Mouse (Mus musculus) heart, embryonic 14.5 days (tissue): Measurements from ENCODE around the gene A830018L16Rik. TPM values are rescaled to one million over a fixed set of nuclear protein-coding genes. Genes with fewer than 3 reads are reported as not detected.

ENCODE experiments used
- ATAC-seq: fragments of 200-750 bp; cut with Nextera tagmentation; 2 replicates; pipeline ENCODE4 v1.8.0; 2017; ENCODE audit warnings: low read depth, moderate TSS enrichment; ENCODE audit not compliant: insufficient number of reproducible peaks, insufficient read depth, low FRiP score
- H3K27ac ChIP-seq, 2 experiments: fragments of 200-500 bp in 1 of 2; fragments of 300-500 bp in 1 of 2; sonication (generic) in 1 of 2; replicated peaks in 1 of 2; 2 replicates each; pipeline ENCODE4 v1.5.1; 2012 to 2014; ENCODE audit warnings: low read depth in 2 of 2, low read length in 2 of 2, control low read depth in 1 of 2, mild to moderate bottlenecking in 1 of 2, mixed read lengths in 1 of 2; ENCODE audit not compliant: control insufficient read depth in 1 of 2, insufficient read depth in 1 of 2
- H3K27me3 ChIP-seq: fragments of 300-500 bp; sonication (generic); 2 replicates; pipeline ENCODE4 v1.6.1; 2014; ENCODE audit warnings: mild to moderate bottlenecking, low read length, control low read depth; ENCODE audit not compliant: control insufficient read depth, insufficient read depth
- H3K36me3 ChIP-seq: fragments of 300-500 bp; sonication (generic); 2 replicates; pipeline ENCODE4 v1.6.1; 2014; ENCODE audit warnings: mild to moderate bottlenecking, control low read depth, low read length, mixed read lengths; ENCODE audit not compliant: control insufficient read depth, insufficient read depth
- H3K4me1 ChIP-seq, 2 experiments: fragments of 200-500 bp in 1 of 2; fragments of 300-500 bp in 1 of 2; sonication (generic) in 1 of 2; 2 replicates each; pipeline ENCODE4 v1.6.1; 2012 to 2014; ENCODE audit warnings: low read length in 2 of 2, control low read depth in 1 of 2, mixed read lengths in 1 of 2; ENCODE audit not compliant: control insufficient read depth in 2 of 2, insufficient read depth in 2 of 2
- H3K4me2 ChIP-seq: fragments of 300-500 bp; sonication (generic); 2 replicates; pipeline ENCODE4 v1.6.1; 2014; ENCODE audit warnings: mild to moderate bottlenecking, low read length
- H3K4me3 ChIP-seq, 2 experiments: fragments of 200-500 bp in 1 of 2; fragments of 300-500 bp in 1 of 2; sonication (generic) in 1 of 2; 2 replicates each; pipeline ENCODE4 v1.5.1; 2012 to 2014; ENCODE audit warnings: low read length in 2 of 2, mild to moderate bottlenecking in 2 of 2, control low read depth in 1 of 2, low read depth in 1 of 2, moderate library complexity in 1 of 2; ENCODE audit not compliant: control insufficient read depth in 1 of 2, insufficient read depth in 1 of 2
- H3K9ac ChIP-seq: fragments of 300-500 bp; sonication (generic); 2 replicates; pipeline ENCODE4 v1.6.1; 2014; ENCODE audit warnings: mild to moderate bottlenecking, low read length
- H3K9me3 ChIP-seq: fragments of 300-500 bp; sonication (generic); 2 replicates; pipeline ENCODE4 v1.6.1; 2016; ENCODE audit warnings: low read length, control low read depth; ENCODE audit not compliant: control insufficient read depth
- WGBS: fragments of 180-500 bp; shearing (Covaris S2); extraction: QIAGEN DNeasy Blood & Tissue Kit; methylation state at CpG from one replicate; pipeline ENCODE4 v1.1.7; 2014; 5-methylcytosine and 5-hydroxymethylcytosine counted together
- polyA plus RNA-seq: library from polyadenylated mRNA; unstranded; fragments of >200 nt; fragmentation: Nextera tagmentation; extraction: Ambion mirVana; gene quantifications from 2 replicates; pipeline ENCODE4 v1.2.1, GENCODE M21; 2014

Gene A830018L16Rik
- polyA plus RNA-seq, 1 experiment from 2014 or later = 0.63 TPM

DNA sequence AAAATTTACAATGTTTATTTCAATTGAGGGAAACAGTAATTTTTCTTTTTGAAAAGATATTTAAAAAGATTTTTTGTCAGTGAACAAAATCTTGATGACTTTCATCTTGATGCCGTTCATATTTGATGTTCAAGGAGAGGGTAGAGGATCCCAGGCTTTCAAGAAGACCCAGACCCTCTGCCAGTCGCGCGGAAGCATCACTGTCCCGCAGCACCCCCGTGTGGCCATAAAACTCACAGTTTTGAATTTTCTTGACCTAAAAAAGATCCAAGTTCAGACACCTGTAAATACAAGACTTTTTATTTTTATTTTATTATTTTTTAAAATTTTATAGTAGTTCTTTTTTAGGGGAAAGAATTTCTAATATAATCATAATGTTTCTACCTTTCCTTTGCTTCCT lies 151.4 kb downstream of the A830018L16Rik start:
- no peak overlapping the region for H3K4me3 ChIP-seq
- no peaks in the 10 kb centered on the region for H3K9me3 ChIP-seq
- H3K27me3 ChIP-seq = no peaks in the 10 kb centered on the region
- 9% methylated on average over 6 of the region's 6 CpGs for WGBS
- no peak overlapping the region for H3K9ac ChIP-seq
- H3K36me3 ChIP-seq = no peaks in the 10 kb centered on the region
- no peak overlapping the region for H3K4me2 ChIP-seq
- no peaks in the 10 kb centered on the region for H3K4me1 ChIP-seq
- no peak overlapping the region for H3K27ac ChIP-seq
- no peak for ATAC-seq

DNA sequence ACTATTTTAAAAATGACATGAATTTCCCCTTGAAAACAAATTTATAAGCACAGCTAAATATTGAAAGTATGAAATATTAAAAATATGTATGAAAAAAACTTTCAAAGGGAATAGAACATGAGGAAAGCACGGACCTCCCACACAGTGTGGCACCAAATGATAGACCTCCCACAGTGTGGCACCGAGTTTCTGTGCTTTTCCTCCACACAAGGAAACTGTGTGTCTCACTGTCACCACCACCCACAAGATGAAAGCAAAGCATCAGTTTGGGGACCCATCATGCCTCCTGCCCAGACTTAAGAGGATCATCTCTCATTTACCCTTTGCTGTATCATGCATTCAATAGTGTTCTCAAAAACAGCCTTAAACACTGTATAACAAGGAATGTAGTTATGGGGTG lies 152.8 kb downstream of the A830018L16Rik start:
- 66% methylated on average over 2 of the region's 2 CpGs for WGBS
- ATAC-seq = no peak

DNA sequence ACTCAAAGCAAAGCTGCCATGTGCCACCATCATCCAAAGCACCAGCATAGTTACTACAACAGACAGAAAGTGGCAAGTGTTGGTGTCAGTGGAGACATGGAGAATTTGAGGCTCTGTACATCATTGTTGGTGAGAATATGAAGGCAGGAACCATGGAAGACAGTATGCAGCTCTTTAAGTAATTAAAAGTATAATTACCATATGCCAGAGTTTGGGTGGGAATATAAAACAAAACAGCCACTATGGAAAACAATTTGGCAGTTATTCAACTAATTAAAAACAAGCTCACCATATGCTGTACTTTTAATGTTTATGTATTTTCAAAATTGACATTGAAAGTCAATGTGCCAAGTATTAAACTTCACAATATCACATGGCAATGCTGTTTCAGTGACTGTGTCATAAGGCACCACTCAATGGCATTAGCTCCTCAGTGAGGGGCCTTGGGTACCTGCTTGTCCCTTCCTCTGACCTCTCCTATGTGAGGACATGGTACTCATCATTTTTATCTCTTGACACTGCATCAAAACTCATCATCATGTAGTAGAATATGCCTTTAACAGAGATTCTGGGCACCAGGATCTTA lies 153.5 kb downstream of the A830018L16Rik start:
- Histone ChIP-seq H3K9me3 (no peaks in the 10 kb centered on the region), H3K27ac (no peak overlapping the region), H3K36me3 (no peaks in the 10 kb centered on the region), H3K4me1 (no peaks in the 10 kb centered on the region), H3K4me2 (no peak overlapping the region), H3K9ac (no peak overlapping the region), H3K27me3 (no peaks in the 10 kb centered on the region), H3K4me3 (no peak overlapping the region)
- ATAC-seq = no peak

More for the DNA sequence above, 152.8 kb downstream of the A830018L16Rik start:
- Histone ChIP-seq H3K9me3 (no peaks in the 10 kb centered on the region), H3K4me3 (no peak overlapping the region), H3K27me3 (no peaks in the 10 kb centered on the region), H3K4me2 (no peak overlapping the region), H3K36me3 (no peaks in the 10 kb centered on the region), H3K4me1 (no peaks in the 10 kb centered on the region), H3K9ac (no peak overlapping the region), H3K27ac (no peak overlapping the region)

DNA sequence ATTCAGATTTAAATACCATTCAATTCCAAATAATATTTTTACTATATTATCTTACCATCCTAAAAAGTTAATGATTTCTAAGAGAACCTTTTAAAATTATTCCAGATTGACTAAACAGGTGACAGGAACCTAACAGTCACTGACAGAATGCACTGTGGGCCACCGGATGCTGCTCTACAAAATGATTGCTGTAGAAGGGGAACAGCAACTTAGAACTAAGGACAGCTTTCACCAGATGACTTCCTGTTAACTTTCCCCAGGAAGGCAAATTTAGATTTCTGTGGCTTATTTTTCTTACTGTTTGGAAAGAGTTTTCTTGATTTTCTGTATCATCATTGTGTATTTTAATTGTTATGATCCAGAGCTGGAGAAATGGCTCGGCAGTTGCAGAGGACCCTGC lies 156.4 kb downstream of the A830018L16Rik start:
- no peak for ATAC-seq

DNA sequence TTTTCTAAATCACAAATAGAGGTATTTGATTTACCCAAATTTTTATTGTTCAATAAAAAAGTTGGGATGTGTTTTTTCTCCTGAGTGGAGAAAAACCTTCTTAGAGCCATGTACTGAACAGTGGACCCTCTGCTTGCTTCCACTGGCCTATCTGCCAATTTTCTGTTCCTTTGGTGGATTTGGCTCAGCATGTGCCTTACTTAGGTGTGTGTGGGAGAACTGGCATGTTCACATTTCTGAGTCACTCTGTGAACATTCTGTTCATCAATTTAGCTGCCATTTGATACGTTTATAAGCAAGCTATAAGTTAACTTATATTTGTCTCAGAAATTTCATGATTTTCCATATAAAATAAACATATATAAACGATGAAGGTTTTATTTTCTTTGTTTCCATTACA lies 159.6 kb downstream of the A830018L16Rik start:
- no peak overlapping the region for H3K4me2 ChIP-seq
- H3K36me3 ChIP-seq = no peaks in the 10 kb centered on the region
- whole genome bisulfite sequencing = 59% methylated on average over 2 of the region's 2 CpGs
- H3K4me3 ChIP-seq = no peak overlapping the region
- no peaks in the 10 kb centered on the region for H3K4me1 ChIP-seq
- H3K27ac ChIP-seq = no peak overlapping the region
- no peak for ATAC-seq
- H3K9ac ChIP-seq = no peak overlapping the region
- no peaks in the 10 kb centered on the region for H3K9me3 ChIP-seq
- H3K27me3 ChIP-seq = no peaks in the 10 kb centered on the region

More for the DNA sequence above, 156.4 kb downstream of the A830018L16Rik start:
- no peak overlapping the region for H3K4me3 ChIP-seq
- H3K9ac ChIP-seq = no peak overlapping the region
- 76% methylated on average over 2 of the region's 2 CpGs for WGBS
- H3K4me2 ChIP-seq = no peak overlapping the region
- no peaks in the 10 kb centered on the region for H3K27me3 ChIP-seq
- no peaks in the 10 kb centered on the region for H3K9me3 ChIP-seq
- H3K4me1 ChIP-seq = no peaks in the 10 kb centered on the region
- H3K36me3 ChIP-seq = no peaks in the 10 kb centered on the region
- no peak overlapping the region for H3K27ac ChIP-seq

DNA sequence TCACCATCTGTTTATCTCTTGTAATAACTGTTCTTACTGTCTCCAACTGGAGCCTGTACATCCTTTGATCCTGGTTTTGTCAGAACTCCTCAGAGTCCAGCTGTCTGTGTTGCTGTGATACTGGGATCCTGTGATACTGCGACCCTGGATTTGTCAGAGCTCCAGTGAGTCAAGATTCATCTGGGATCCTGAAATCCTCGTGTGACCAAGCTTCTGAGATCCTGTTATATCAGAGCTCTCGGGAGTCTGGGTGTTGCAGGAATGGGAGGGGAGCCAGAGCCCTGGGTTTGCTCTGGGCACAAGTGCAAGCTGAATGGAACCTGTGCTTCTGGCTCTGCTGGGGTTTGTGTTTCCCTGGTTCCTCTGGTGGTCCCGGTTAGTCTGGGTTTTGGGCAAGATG lies 166.1 kb downstream of the A830018L16Rik start:
- 52% methylated on average over 4 of the region's 4 CpGs for WGBS
- ATAC-seq = no peak
- H3K36me3 ChIP-seq = no peaks in the 10 kb centered on the region
- H3K27me3 ChIP-seq = no peaks in the 10 kb centered on the region
- H3K4me3 ChIP-seq = no peak overlapping the region
- H3K27ac ChIP-seq = no peak overlapping the region
- H3K9me3 ChIP-seq = no peaks in the 10 kb centered on the region
- no peaks in the 10 kb centered on the region for H3K4me1 ChIP-seq
- H3K9ac ChIP-seq = no peak overlapping the region
- no peak overlapping the region for H3K4me2 ChIP-seq

DNA sequence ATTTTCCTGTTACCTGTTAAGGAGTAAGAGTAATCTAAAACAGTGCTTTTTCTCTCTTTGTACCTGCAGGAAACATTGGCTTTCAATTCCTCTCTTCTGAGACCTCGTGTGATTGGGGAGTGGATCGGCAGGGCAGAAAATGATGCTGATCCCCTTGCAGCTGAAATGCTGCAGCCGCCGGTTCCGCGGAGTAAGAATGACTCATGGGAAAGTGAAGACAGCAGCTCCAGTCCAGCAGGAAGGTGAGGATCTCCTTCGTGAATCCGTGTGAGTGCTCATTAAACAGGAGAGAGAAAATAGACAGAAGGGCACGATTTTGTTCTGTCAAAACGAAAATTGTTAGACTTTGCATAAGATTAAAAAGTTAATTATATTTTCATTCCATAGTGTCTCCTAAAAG lies 174.4 kb downstream of the A830018L16Rik start:
- Histone ChIP-seq H3K4me3 (no peak overlapping the region), H3K9ac (no peak overlapping the region), H3K4me2 (no peak overlapping the region), H3K27ac (no peak overlapping the region), H3K9me3 (no peaks in the 10 kb centered on the region), H3K27me3 (no peaks in the 10 kb centered on the region), H3K36me3 (no peaks in the 10 kb centered on the region), H3K4me1 (no peaks in the 10 kb centered on the region)
- WGBS = 54% methylated on average over 10 of the region's 10 CpGs
- ATAC-seq = no peak

DNA sequence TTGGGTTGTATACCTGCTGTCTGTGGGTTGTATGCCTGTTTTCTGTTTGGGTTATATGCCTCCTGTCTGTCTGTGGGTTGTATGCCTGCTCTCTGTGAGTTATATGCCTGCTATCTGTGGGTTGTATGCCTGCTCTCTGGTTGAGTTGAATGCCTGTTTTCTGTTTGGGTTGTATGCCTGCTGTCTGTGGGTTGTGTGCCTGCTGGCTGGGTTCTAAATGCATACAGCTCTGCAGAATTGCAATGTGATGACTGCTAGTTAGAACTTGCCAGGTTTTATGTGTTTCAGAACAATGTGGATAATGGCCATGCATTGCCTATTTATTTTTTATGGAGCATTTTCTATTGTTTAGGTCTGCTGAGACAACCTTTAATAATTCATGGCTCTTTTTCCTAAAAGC lies 236.2 kb downstream of the A830018L16Rik start:
- H3K4me2 ChIP-seq = no peak overlapping the region
- no peaks in the 10 kb centered on the region for H3K4me1 ChIP-seq
- no peak overlapping the region for H3K4me3 ChIP-seq
- H3K27me3 ChIP-seq = no peaks in the 10 kb centered on the region
- H3K27ac ChIP-seq = no peak overlapping the region
- H3K9me3 ChIP-seq = no peaks in the 10 kb centered on the region
- ATAC-seq = no peak
- no peak overlapping the region for H3K9ac ChIP-seq
- H3K36me3 ChIP-seq = no peaks in the 10 kb centered on the region
